Mouse (Mus musculus): Measurements from ENCODE around the gene Tnfsfm13. TPM values are rescaled to one million over a fixed set of nuclear protein-coding genes. Genes with fewer than 3 reads are reported as not detected.
A peak's percentile ranks its signal among the peaks of the same experiment; 100 is the strongest.

The Tnfsfm13 gene
- polyA plus RNA-seq, 1 experiment from 2014 or later, result 0.75 TPM

DNA sequence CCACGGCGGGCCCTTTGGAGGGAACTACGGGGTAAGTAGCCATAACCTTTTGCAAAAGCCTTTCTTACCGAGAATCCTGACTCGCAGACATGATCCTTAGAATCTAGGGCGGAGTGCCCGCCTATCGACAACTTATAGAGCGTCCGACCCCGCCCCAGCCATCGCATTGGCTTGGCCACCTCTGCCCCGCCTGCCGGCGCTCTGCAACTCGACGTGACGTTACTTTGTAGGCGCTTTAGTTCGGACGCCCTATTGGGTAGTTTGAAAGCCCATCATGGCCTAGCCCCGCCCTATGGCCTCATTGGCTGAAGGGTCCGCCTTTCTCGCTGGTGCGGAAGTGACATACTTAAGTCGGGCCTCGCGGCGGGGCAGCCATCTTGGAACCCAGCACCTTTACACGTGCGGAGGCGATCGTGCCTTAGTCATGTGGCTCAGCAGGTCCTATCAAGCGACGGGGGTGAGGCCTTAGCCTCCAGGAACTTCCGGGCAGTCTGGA is 23.6 kb downstream of the Tnfsfm13 start, which contains the start of gene Eif4a1:
TSS of gene Eif4a1 (minus strand) at position 213 of the 496 bp plus-strand sequence.
- H3K4me2 ChIP-seq (ENCODE audit: low read depth, low read length), result peak within 1 kb of the TSS; percentile 96
- H3K9ac ChIP-seq (replicated peaks; ENCODE audit: low read depth, low read length), result peak within 1 kb of the TSS; percentile 79
- H3K36me3 ChIP-seq (ENCODE audit: control insufficient read depth, insufficient read depth, low read length), result peaks cover 63% of the 10 kb centered on the region
- peak within 1 kb of the TSS; percentile 88 for H3K4me3 ChIP-seq (ENCODE audit: low read depth, low read length)
- no peaks in the 10 kb centered on the region for H3K27me3 ChIP-seq (ENCODE audit: control insufficient read depth, insufficient read depth, low read length)
- peak within 1 kb of the TSS; percentile 93 for H3K27ac ChIP-seq (ENCODE audit: low read depth, low read length)
- under 1% methylated on average over 36 of the region's 36 CpGs for WGBS
- ATAC-seq (ENCODE audit: low read depth), result peak; percentile 97
- H3K9me3 ChIP-seq (ENCODE audit: control insufficient read depth, low read length), result no peaks in the 10 kb centered on the region
- peaks cover 19% of the 10 kb centered on the region for H3K4me1 ChIP-seq (ENCODE audit: control insufficient read depth, insufficient read depth, low read length)

DNA sequence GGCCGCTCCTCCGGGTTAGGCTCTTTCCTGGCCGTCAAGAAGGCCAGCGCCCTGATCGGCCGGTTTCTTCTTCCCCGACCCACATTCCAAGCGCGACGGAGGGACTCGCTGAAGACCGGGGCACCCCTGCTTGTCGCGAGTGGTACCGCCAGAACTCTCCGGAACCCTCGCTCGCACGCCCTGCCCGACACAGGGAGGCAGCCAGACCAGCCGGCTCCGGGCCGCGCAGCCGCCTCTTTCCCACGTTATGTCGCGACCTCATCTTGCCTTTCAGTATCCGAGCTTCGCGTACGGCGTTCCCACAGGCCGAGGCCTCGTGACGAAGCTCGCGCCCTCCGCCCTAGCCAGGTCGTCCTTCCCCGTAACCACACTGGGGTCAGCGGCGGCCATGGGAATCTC is 24.2 kb downstream of the Tnfsfm13 start:
- Histone ChIP-seq H3K36me3 (ENCODE audit: control insufficient read depth, insufficient read depth, low read length) (peaks cover 60% of the 10 kb centered on the region), H3K27ac (ENCODE audit: low read depth, low read length) (peak overlapping the region; percentile 93), H3K27me3 (ENCODE audit: control insufficient read depth, insufficient read depth, low read length) (no peaks in the 10 kb centered on the region), H3K4me1 (ENCODE audit: control insufficient read depth, insufficient read depth, low read length) (peaks cover 19% of the 10 kb centered on the region), H3K9ac (replicated peaks; ENCODE audit: low read depth, low read length) (peak overlapping the region; percentile 79), H3K4me2 (ENCODE audit: low read depth, low read length) (peak overlapping the region; percentile 96; the same call in 1 of the 2 replicates), H3K4me3 (ENCODE audit: low read depth, low read length) (peak overlapping the region; percentile 88), H3K9me3 (ENCODE audit: control insufficient read depth, low read length) (no peaks in the 10 kb centered on the region)
- under 1% methylated on average over 43 of the region's 43 CpGs for WGBS
- ATAC-seq (ENCODE audit: low read depth), result peak; percentile 5

DNA sequence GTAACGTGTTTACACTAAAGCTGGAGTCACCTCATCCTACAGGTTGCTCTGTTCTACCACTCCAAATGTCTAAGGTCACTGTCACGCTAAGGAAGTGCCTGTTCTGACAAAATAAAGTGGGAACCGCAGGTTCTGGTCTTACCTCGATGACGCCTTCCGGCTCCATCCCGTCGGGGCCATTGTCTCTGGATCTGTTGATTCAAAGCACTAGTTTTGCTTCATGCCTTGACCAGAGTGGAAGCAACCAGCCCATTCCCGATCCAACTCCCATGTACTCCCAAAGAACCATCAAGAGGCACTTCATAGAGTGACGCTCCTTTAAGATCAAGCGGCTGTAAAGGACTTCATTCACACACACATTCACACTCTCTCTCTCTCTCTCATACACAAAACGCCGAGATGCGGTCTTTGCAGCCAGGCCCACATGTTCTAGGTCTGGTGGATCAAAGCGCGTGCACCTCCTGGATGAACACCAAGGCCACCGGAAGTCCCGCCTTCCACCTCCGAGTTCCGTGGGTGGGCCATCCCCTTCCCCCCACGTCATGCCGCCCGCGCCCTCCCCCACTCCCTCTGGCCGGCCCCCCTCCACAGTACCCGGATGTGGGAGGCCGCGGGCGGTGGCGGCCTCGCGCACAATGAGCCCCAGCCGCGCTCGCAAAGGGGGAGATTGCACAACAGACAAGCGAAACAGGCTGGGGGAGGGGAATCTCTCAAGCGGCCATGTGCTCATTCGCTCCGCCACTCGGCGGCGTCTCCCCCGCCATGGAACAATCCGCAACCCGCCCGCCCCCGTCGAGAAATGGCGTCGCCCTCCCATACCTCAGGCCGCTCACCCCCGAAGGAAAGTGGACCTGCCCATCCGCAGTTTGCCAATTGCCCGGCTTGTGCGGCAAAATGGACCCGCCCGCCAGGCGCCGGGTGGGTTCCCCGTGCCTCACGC is 24.8 kb downstream of the Tnfsfm13 start:
- ATAC-seq (ENCODE audit: low read depth), result peak; percentile 66
- peaks cover 19% of the 10 kb centered on the region for H3K4me1 ChIP-seq (ENCODE audit: control insufficient read depth, insufficient read depth, low read length)
- peak overlapping the region; percentile 88 for H3K4me3 ChIP-seq (ENCODE audit: low read depth, low read length)
- no peaks in the 10 kb centered on the region for H3K9me3 ChIP-seq (ENCODE audit: control insufficient read depth, low read length)
- H3K4me2 ChIP-seq (ENCODE audit: low read depth, low read length), result peak overlapping the region; percentile 96
- H3K9ac ChIP-seq (replicated peaks; ENCODE audit: low read depth, low read length), result peak overlapping the region; percentile 79
- H3K27me3 ChIP-seq (ENCODE audit: control insufficient read depth, insufficient read depth, low read length), result no peaks in the 10 kb centered on the region
- WGBS, result 2% methylated on average over 60 of the region's 61 CpGs
- H3K36me3 ChIP-seq (ENCODE audit: control insufficient read depth, insufficient read depth, low read length), result peaks cover 60% of the 10 kb centered on the region
- H3K27ac ChIP-seq (ENCODE audit: low read depth, low read length), result peak overlapping the region; percentile 93

GRCm38 (mm10) chr11:69666665-69667005 is 29.3 kb downstream of the Tnfsfm13 start:
- no peak overlapping the region for H3K4me2 ChIP-seq (ENCODE audit: low read depth, low read length)
- H3K9ac ChIP-seq (replicated peaks; ENCODE audit: low read depth, low read length), result no peak overlapping the region
- H3K9me3 ChIP-seq (ENCODE audit: control insufficient read depth, low read length), result no peaks in the 10 kb centered on the region
- no peak for ATAC-seq (ENCODE audit: low read depth)
- WGBS, result 92% methylated on average over 3 of the region's 3 CpGs
- H3K4me3 ChIP-seq (ENCODE audit: low read depth, low read length), result no peak overlapping the region
- H3K4me1 ChIP-seq (ENCODE audit: control insufficient read depth, insufficient read depth, low read length), result peaks cover 21% of the 10 kb centered on the region
- no peak overlapping the region for H3K27ac ChIP-seq (ENCODE audit: low read depth, low read length)
- H3K27me3 ChIP-seq (ENCODE audit: control insufficient read depth, insufficient read depth, low read length), result no peaks in the 10 kb centered on the region
- H3K36me3 ChIP-seq (ENCODE audit: control insufficient read depth, insufficient read depth, low read length), result peaks cover 56% of the 10 kb centered on the region

- Histone ChIP-seq H3K4me3 (ENCODE audit: low read depth, low read length) (no peak within 1 kb of the TSS), H3K4me1 (ENCODE audit: control insufficient read depth, insufficient read depth, low read length) (peaks cover 26% of the 10 kb centered on the region), H3K9me3 (ENCODE audit: control insufficient read depth, low read length) (no peaks in the 10 kb centered on the region), H3K27ac (ENCODE audit: low read depth, low read length) (no peak within 1 kb of the TSS), H3K27me3 (ENCODE audit: control insufficient read depth, insufficient read depth, low read length) (no peaks in the 10 kb centered on the region), H3K4me2 (ENCODE audit: low read depth, low read length) (no peak within 1 kb of the TSS), H3K36me3 (ENCODE audit: control insufficient read depth, insufficient read depth, low read length) (peaks cover 56% of the 10 kb centered on the region), H3K9ac (replicated peaks; ENCODE audit: low read depth, low read length) (no peak within 1 kb of the TSS)
- no peak for ATAC-seq (ENCODE audit: low read depth)
- WGBS, result 36% methylated on average over 7 of the region's 7 CpGs
Observed at GRCm38 (mm10) chr11:69665961-69666664, 29.8 kb downstream of the Tnfsfm13 start, which contains the start of gene Cd68. TSS of gene Cd68 (minus strand) at chr11:69666153.

DNA sequence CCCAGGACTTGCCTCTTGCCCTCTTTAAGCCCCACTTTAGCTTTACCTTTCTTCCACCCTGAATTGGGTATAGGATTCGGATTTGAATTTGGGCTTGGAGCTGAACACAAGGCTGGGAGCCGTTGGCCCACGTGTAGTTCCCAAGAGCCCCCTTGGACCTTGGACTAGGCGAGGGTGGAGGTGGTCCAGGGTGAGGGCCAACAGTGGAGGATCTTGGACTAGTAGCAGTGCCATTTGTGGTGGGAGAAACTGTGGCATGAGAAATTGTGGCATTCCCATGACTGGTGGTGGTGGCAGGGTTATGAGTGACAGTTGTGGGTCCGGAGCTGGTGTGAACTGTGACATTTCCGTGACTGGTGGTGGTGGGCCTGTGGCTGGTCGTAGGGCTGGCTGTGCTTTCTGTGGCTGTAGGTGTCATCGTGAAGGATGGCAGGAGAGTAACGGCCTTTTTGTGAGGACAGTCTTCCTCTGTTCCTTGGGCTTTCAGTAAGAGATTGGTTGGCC is 30.4 kb downstream of the Tnfsfm13 start:
- peaks cover 23% of the 10 kb centered on the region for H3K4me1 ChIP-seq (ENCODE audit: control insufficient read depth, insufficient read depth, low read length)
- no peaks in the 10 kb centered on the region for H3K9me3 ChIP-seq (ENCODE audit: control insufficient read depth, low read length)
- H3K27me3 ChIP-seq (ENCODE audit: control insufficient read depth, insufficient read depth, low read length), result no peaks in the 10 kb centered on the region
- peaks cover 56% of the 10 kb centered on the region for H3K36me3 ChIP-seq (ENCODE audit: control insufficient read depth, insufficient read depth, low read length)
- no peak overlapping the region for H3K4me3 ChIP-seq (ENCODE audit: low read depth, low read length)
- no peak overlapping the region for H3K4me2 ChIP-seq (ENCODE audit: low read depth, low read length)
- ATAC-seq (ENCODE audit: low read depth), result no peak
- H3K27ac ChIP-seq (ENCODE audit: low read depth, low read length), result no peak overlapping the region
- no peak overlapping the region for H3K9ac ChIP-seq (replicated peaks; ENCODE audit: low read depth, low read length)
- 80% methylated on average over 9 of the region's 9 CpGs for WGBS

GRCm38 (mm10) chr11:69664841-69665240 is 31.1 kb downstream of the Tnfsfm13 start:
- Histone ChIP-seq H3K27me3 (ENCODE audit: control insufficient read depth, insufficient read depth, low read length) (no peaks in the 10 kb centered on the region), H3K4me1 (ENCODE audit: control insufficient read depth, insufficient read depth, low read length) (peaks cover 16% of the 10 kb centered on the region), H3K9ac (replicated peaks; ENCODE audit: low read depth, low read length) (no peak overlapping the region), H3K4me2 (ENCODE audit: low read depth, low read length) (no peak overlapping the region), H3K9me3 (ENCODE audit: control insufficient read depth, low read length) (no peaks in the 10 kb centered on the region), H3K27ac (ENCODE audit: low read depth, low read length) (no peak overlapping the region), H3K36me3 (ENCODE audit: control insufficient read depth, insufficient read depth, low read length) (peaks cover 54% of the 10 kb centered on the region), H3K4me3 (ENCODE audit: low read depth, low read length) (no peak overlapping the region)
- no peak for ATAC-seq (ENCODE audit: low read depth)
- 96% methylated on average over 7 of the region's 7 CpGs for WGBS

- H3K9me3 ChIP-seq (ENCODE audit: control insufficient read depth, low read length), result no peaks in the 10 kb centered on the region
- H3K4me2 ChIP-seq (ENCODE audit: low read depth, low read length), result no peak overlapping the region
- H3K27ac ChIP-seq (ENCODE audit: low read depth, low read length), result 0 out of 2 replicates have a peak overlapping the region, but pooled peaks have one; percentile 82
- peaks cover 48% of the 10 kb centered on the region for H3K36me3 ChIP-seq (ENCODE audit: control insufficient read depth, insufficient read depth, low read length)
- no peak overlapping the region for H3K9ac ChIP-seq (replicated peaks; ENCODE audit: low read depth, low read length)
- 85% methylated on average over 6 of the region's 6 CpGs for WGBS
- peaks cover 10% of the 10 kb centered on the region; the same call in 1 of the 2 replicates for H3K4me1 ChIP-seq (ENCODE audit: control insufficient read depth, insufficient read depth, low read length)
- no peak overlapping the region for H3K4me3 ChIP-seq (ENCODE audit: low read depth, low read length)
- ATAC-seq (ENCODE audit: low read depth), result no peak
- H3K27me3 ChIP-seq (ENCODE audit: control insufficient read depth, insufficient read depth, low read length), result no peaks in the 10 kb centered on the region
Observed at GRCm38 (mm10) chr11:69663795-69664194, 32.1 kb downstream of the Tnfsfm13 start.

Measured in neural tube, embryonic 14.5 days (tissue).